Mouse (Mus musculus) ES-E14 (cell line): ENCODE measurements around the gene Ckb.

ENCODE experiments used
- ZC3H11A ChIP-seq: IDR thresholded peaks from 2 replicates; pipeline ENCODE4 v1.6.1; 2012; ENCODE audit warnings: low read depth, mild to moderate bottlenecking, inconsistent platforms, low read length, borderline replicate concordance
- ZNF384 ChIP-seq: IDR thresholded peaks from 2 replicates; pipeline ENCODE4 v1.6.1; 2012; ENCODE audit warnings: low read depth, low read length, inconsistent platforms

GRCm38 (mm10) chr12:111667421-111667820 is 4.7 kb downstream of the Ckb start:
- TF ChIP-seq ZC3H11A, result no peak
- TF ChIP-seq ZNF384, result no peak
